Mouse (Mus musculus) brain, embryonic 14.5 days (tissue): ENCODE measurements at regions not wholly inside any gene's neighbourhood (a gene's known extent, or its start where the extent isn't known, plus 50 kb on each side); places are given as distances from the start of the nearest gene placed in this dataset.

Source experiments
- CTCF ChIP-seq: fragments of 200-500 bp; IDR thresholded peaks from 2 replicates; pipeline ENCODE4 v1.5.1; 2012; ENCODE audit warnings: inconsistent platforms, mild to moderate bottlenecking, moderate library complexity, borderline replicate concordance; ENCODE audit not compliant: insufficient read depth, insufficient read length; ENCODE audit errors: extremely low read depth
- POLR2A ChIP-seq: fragments of 200-500 bp; IDR thresholded peaks from 2 replicates; pipeline ENCODE4 v1.6.1; 2012; ENCODE audit warnings: mild to moderate bottlenecking, inconsistent platforms, borderline replicate concordance; ENCODE audit not compliant: poor library complexity, insufficient read depth, insufficient read length, severe bottlenecking; ENCODE audit errors: extremely low read depth

DNA sequence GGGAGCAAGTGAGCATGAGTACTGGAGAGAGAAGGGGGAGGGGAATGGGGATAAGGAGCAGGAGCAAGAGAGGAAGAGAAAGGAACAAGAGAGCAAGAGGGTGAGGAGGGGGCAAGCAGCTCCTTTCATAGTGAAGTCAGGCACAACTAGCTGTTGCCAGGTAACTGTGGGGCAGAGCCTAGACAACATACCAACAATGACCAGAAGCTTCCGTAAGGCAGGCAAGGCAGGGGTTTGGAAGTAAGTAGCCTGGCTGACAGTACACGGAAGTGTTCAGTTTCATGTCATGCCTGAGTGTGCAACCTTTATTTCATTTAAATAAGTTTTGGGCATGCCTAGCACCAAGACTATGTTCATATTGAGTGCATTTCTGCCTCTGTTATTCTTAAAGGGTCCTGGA is 160.5 kb upstream of the Jun start:
- TF ChIP-seq POLR2A, result no peak
- no peak for TF ChIP-seq CTCF
